Mouse (Mus musculus): ENCODE measurements around the gene Zwilch. TPM values are rescaled to one million over a fixed set of nuclear protein-coding genes. Genes with fewer than 3 reads are reported as not detected.

The Zwilch gene
- 11.3 and 14.9 TPM in 2 replicates for polyA plus RNA-seq (2012; rRNA removed)

DNA sequence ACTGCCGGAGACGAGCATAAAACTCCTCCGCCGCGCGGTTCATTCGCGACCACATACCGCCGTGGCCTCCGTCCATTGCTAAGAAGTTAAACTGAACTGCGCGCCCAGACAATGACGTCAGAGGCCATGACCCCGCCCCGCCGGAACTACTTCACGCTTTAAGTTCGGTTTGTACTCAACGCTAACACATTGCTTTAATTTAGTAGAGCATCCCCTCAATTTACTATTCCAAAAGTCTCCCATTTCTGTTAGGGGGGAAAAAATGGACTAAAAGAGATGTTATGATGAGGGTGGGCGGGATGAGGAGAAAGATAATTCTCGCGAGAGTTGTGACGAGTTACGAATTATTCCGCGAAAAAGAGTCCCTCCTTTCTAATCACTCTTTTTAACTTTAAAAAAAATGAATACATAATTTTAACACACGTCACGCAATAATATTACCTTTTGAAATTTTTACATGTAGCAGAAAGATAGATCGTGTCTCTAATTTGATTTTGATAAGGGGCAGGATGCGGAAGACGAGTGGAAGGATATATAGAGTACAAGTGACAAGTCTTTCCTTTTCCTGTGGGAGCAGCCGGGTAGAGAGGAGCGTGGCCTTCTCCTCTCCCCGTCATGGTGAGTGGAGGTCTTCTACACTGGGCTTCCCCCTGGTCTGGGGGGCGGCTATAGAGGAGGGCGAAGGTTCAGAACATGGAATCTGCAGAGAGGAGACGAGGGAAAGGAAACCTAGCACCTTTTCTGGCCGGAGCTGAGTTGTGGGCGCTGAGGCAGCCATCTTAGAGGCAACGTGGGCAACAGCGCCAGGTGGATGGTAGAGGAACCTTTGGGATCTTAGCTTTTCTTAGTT lies at the start of gene Zwilch, which contains the start of gene Rpl4:
Zwilch (minus strand) TSS at position 289 of the 850 bp plus-strand sequence.
Rpl4 (plus strand) TSS at position 560 of the 850 bp plus-strand sequence.

DNA sequence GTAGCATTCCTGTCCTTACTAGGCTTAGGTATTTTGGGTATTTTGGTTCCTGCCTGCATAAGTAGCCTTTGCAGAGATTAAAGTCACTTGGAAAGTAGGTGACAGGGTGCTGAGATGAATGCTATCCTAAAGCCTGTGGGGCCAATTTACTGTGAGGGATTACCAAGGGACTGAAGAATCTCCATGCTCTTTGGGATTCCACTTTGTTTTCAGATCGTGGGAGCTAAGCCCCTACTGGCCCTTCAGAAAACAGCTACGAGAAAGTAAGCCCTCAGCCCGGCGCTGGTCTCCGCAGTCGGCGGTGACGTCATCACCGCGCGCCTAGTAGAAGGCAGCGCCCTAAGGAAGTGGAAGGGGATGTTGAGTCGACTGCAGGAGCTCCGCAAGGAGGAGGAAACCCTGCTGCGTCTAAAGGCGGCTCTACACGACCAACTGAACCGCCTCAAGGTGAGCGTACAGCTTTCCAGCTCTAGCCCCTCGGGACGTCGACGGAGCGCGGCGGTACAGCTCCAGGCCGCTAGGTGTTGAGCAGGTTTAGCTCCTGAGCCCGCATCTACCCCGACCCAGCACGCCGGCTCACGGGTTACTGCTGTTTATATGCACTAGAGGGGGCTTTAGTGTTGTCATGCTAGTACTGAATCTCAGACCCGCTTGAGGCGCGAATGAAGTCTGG lies 6.2 kb upstream of the Zwilch start, which contains the start of gene Snapc5:
Snapc5 (plus strand) TSS at position 301 of the 673 bp plus-strand sequence.

DNA sequence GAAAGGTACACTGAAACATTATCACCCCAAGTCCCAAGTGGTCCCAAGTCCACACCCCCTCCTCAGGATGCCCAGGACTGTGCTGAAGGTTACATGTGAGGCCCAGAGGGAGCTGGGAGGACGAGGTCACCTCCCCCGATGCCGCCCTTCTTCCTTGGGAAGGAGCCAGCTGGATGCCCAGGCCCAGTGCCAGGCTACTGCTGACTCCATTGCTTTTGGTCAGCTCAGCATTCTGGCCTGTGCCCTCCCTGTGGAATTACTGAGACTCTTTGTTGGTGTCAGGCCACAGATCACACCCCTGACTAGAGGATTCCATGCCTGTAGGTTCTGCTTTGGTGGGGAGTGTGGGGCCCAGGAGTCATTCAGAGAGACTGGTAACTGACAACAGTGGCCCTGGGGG lies 56.0 kb downstream of the Zwilch start, which contains the start of gene Lctl:
Lctl (plus strand) TSS at position 272 of the 400 bp plus-strand sequence.

Other genes starting within 250 kb of the Zwilch start
- gene Smad6, start 151.0 kb downstream of the Zwilch start, polyA plus RNA-seq (2012; rRNA removed), result 3.5 and 4.2 TPM in 2 replicates
- 0.24 TPM in 1 of 2 replicates, not detected in the other for gene Lctl, start 56.0 kb downstream of the Zwilch start, polyA plus RNA-seq (2012; rRNA removed)
- 804 and 806 TPM in 2 replicates for gene Rpl4, start 271 bp upstream of the Zwilch start, polyA plus RNA-seq (2012; rRNA removed)
- gene Snapc5, start 6.2 kb upstream of the Zwilch start, polyA plus RNA-seq (2012; rRNA removed), result 21.1 and 21.7 TPM in 2 replicates
- gene Uchl4, start 62.1 kb upstream of the Zwilch start, polyA plus RNA-seq (2012; rRNA removed), result 0.10 and 0.27 TPM in 2 replicates
- 47.5 and 47.7 TPM in 2 replicates for gene Map2k1, start 80.5 kb upstream of the Zwilch start, polyA plus RNA-seq (2012; rRNA removed)
- gene Tipin, start 108.5 kb upstream of the Zwilch start, polyA plus RNA-seq (2012; rRNA removed), result 50.4 and 56.7 TPM in 2 replicates
- gene Dis3l, start 168.2 kb upstream of the Zwilch start, polyA plus RNA-seq (2012; rRNA removed), result 23.0 and 24.0 TPM in 2 replicates
- gene Megf11, start 212.5 kb upstream of the Zwilch start, polyA plus RNA-seq (2012; rRNA removed), result 7.2 and 9.2 TPM in 2 replicates

Data from central nervous system, embryonic 18 days (tissue).